Mouse (Mus musculus): ENCODE data around the gene Atoh1.

Gene Atoh1

DNA sequence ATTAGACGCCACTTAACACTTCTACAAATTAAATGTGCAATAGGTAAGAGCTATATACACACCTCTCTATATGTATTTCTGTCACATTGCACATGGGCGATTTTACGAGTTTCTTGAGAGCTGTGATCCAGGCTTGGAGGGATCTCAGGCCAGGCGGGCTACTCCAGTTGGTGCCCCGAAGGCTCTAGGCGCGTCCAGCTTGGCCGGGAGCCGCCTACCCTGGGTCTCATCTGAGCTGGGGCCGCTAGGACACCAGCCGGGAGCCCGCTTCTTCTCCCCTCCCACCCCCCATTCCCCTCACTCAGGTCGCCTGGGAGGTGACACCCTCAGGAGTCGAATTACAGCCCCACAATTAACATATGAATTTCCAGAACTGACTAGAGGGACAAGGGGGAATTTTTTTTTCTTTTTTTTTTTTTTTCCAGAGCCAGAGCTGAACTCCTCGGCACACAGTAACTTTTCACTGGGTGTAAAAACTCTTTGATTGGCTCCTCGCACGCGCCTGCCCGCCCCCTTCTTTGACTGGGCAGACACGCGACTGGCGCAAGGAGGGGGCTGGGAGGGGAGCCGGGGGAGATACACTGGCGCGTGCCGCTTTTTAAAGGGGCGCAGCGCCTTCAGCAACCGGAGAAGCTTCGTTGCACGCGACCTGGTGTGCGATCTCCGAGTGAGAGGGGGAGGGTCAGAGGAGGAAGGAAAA lies at the start of gene Atoh1:
Atoh1 (plus strand) TSS at position 627 of the 700 bp plus-strand sequence.
- DNase-seq (ENCODE audit: low read depth, low spot score): peak; percentile 56

GRCm38 (mm10) chr6:64683974-64684373 lies 45.0 kb upstream of the Atoh1 start:
- peak; percentile 14 for DNase-seq (ENCODE audit: low read depth, low spot score)

- DNase-seq (ENCODE audit: low read depth, low spot score): peak; percentile 20
These were observed 44.0 kb upstream of the Atoh1 start for GRCm38 (mm10) chr6:64684973-64685372.

- DNase-seq (ENCODE audit: low read depth, low spot score): peak; percentile 14
These were observed 40.6 kb upstream of the Atoh1 start for GRCm38 (mm10) chr6:64688181-64688944.

DNA sequence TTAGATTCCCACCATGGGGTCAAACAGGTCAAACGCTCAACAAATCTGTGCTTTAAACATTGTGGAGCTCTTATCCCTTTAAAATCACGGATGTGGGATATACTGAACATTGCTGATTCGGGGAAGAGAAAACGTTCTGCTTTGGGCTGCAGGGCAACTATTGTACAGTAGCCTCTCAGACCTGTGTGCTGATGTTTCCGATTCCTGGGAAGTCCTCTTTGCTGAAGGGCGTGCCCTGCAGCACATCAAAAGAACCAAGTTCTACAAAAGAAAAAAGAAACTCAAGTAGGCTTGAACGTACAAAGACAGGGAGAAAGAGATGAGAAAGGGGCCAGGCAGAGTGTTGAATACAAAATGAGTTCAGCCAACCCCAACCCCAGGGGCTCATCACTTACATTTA lies 34.2 kb upstream of the Atoh1 start:
- DNase-seq (ENCODE audit: low read depth, low spot score): no peak

DNA sequence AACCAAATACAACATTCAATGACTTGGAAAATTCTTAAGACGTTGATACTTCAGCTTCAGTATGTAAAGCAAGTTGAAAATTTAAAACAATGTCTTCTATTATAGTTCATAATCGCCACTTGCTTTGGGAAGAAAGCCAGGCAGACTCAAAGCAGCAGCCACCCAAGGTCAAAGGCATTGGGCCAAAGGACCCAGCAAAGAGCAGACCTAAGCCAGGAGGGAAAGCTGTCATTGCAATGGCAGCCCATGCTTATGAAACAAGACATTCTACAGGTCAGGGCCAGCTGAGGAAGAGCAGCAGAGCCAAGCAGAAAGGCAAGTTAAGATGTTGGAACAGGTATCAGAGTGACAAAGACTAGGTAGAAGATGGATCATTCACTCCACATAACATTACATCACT lies 25.3 kb upstream of the Atoh1 start:
- no peak for DNase-seq (ENCODE audit: low read depth, low spot score)

GRCm38 (mm10) chr6:64727751-64728403 lies 1.0 kb upstream of the Atoh1 start:
- no peak for DNase-seq (ENCODE audit: low read depth, low spot score)

DNA sequence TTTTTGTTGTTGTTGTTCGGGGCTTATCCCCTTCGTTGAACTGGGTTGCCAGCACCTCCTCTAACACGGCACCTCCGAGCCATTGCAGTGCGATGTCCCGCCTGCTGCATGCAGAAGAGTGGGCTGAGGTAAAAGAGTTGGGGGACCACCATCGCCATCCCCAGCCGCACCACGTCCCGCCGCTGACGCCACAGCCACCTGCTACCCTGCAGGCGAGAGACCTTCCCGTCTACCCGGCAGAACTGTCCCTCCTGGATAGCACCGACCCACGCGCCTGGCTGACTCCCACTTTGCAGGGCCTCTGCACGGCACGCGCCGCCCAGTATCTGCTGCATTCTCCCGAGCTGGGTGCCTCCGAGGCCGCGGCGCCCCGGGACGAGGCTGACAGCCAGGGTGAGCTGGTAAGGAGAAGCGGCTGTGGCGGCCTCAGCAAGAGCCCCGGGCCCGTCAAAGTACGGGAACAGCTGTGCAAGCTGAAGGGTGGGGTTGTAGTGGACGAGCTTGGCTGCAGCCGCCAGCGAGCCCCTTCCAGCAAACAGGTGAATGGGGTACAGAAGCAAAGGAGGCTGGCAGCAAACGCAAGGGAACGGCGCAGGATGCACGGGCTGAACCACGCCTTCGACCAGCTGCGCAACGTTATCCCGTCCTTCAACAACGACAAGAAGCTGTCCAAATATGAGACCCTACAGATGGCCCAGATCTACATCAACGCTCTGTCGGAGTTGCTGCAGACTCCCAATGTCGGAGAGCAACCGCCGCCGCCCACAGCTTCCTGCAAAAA lies 496 bp downstream of the Atoh1 start:
- no peak for DNase-seq (ENCODE audit: low read depth, low spot score)

DNA sequence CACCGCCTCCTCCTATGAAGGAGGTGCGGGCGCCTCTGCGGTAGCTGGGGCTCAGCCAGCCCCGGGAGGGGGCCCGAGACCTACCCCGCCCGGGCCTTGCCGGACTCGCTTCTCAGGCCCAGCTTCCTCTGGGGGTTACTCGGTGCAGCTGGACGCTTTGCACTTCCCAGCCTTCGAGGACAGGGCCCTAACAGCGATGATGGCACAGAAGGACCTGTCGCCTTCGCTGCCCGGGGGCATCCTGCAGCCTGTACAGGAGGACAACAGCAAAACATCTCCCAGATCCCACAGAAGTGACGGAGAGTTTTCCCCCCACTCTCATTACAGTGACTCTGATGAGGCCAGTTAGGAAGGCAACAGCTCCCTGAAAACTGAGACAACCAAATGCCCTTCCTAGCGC lies 1.1 kb downstream of the Atoh1 start:
- DNase-seq (ENCODE audit: low read depth, low spot score): no peak

- DNase-seq (ENCODE audit: low read depth, low spot score): no peak
These were observed 1.6 kb downstream of the Atoh1 start for GRCm38 (mm10) chr6:64730506-64731020.

- no peak for DNase-seq (ENCODE audit: low read depth, low spot score)
These were observed 2.2 kb downstream of the Atoh1 start for GRCm38 (mm10) chr6:64731126-64731525.

DNA sequence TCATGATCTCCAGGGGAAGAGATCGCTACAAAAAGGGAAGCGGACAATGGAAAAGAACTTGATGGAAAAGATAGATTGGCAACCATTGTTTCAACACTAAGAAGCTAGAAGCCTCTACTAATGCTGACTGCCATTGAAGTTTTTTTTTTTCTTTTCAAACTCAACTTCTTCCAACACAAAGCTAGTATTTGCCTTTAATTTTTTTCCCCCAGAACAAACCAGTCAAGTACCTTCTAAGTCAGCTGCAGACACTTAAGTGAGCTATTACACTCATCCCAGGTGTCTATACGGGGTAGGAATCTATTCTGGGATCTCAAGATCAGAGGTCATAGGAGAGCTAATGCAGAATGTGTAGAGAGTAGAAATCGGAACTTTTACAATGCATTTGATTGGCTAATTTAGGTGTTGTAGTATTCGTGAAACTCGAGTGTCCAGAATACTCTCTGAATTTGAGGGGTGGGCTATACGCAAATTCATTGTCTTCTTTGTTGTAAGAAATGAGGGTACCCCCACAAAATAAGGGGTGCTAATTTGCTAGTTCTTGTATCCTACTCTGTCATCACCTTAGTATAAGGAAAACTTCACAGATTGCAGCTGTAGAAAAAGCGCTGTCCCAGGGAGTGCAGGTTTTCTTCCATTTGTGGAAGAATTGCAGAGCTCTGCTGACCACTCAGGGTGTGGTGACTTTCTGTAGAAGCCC lies 2.8 kb downstream of the Atoh1 start:
- no peak for DNase-seq (ENCODE audit: low read depth, low spot score)

DNA sequence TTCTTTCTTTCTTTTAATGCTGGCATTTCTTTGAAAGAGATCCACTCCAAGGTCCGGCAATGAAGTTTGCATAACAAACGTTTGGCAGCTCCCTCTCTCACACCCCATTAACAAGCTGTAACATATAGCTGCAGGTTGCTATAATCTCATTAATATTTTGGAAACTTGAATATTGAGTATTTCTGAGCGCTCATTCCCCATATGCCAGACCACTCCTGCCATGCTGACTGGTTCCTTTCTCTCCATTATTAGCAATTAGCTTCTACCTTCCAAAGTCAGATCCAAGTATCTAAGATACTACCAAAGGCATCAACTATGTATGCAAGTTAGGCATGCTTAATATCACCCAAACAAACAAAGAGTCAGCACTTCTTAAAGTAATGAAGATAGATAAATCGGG lies 4.4 kb downstream of the Atoh1 start:
- no peak for DNase-seq (ENCODE audit: low read depth, low spot score)

GRCm38 (mm10) chr6:64734441-64735320 lies 5.8 kb downstream of the Atoh1 start:
- no peak for DNase-seq (ENCODE audit: low read depth, low spot score)

- no peak for DNase-seq (ENCODE audit: low read depth, low spot score)
These were observed 7.4 kb downstream of the Atoh1 start for GRCm38 (mm10) chr6:64736317-64736716.

GRCm38 (mm10) chr6:64742915-64743489 lies 14.1 kb downstream of the Atoh1 start:
- DNase-seq (ENCODE audit: low read depth, low spot score): no peak

GRCm38 (mm10) chr6:64754515-64754914 lies 25.6 kb downstream of the Atoh1 start:
- no peak for DNase-seq (ENCODE audit: low read depth, low spot score)

- DNase-seq (ENCODE audit: low read depth, low spot score): no peak
These were observed 35.0 kb downstream of the Atoh1 start for GRCm38 (mm10) chr6:64763901-64764300.

GRCm38 (mm10) chr6:64773430-64773829 lies 44.5 kb downstream of the Atoh1 start:
- no peak for DNase-seq (ENCODE audit: low read depth, low spot score)
